Mouse (Mus musculus) neutrophil, adult 5-6 weeks (primary cell): ENCODE results near the gene Adgre4. TPM values are rescaled to one million over a fixed set of nuclear protein-coding genes. Genes with fewer than 3 reads are reported as not detected.

Source experiments
- ATAC-seq: fragments of 151-379, 151-347 bp; 2 replicates; pipeline ENCODE4 v1.8.0; 2017; ENCODE audit warnings: mild to moderate bottlenecking, moderate TSS enrichment; ENCODE audit not compliant: insufficient number of reproducible peaks, poor library complexity, low FRiP score, severe bottlenecking; ENCODE audit errors: extremely low read depth
- total RNA-seq: library from RNA; stranded (forward); fragments of 200-1000 nt; gene quantifications from 2 replicates; pipeline ENCODE4 v1.2.3, GENCODE M21; 2017

The Adgre4 gene
- total RNA-seq, 1 experiment from 2014 or later: 9.4 TPM

DNA sequence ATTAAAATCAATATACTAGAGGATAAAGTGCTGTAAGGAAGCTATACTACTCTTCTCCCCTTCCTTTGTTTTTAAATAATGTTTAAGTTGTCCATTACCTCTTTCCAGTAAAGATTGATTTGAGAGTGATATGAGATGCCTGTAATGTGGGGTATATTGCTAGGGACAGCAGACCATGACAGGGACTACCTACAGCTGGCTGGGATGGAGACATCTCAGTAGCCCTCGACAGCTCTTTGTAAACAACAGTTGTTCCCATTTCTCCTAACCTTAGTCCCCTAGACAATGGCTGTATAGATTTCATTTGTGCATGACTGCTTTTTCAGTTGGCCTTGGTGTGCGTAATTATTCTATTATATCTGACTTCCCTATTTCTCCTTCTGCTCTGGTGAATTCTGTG is 153.3 kb downstream of the Adgre4 start:
- no peak for ATAC-seq

Other genes starting within 250 kb of the Adgre4 start
- not detected in 2 replicates for gene Vmn2r118, start 124.8 kb upstream of the Adgre4 start, total RNA-seq
- gene Pot1b, start 37.4 kb upstream of the Adgre4 start, total RNA-seq: 61.0 and 63.1 TPM in 2 replicates
- gene Zfp119a, start 128.9 kb downstream of the Adgre4 start, total RNA-seq: 8.3 and 11.8 TPM in 2 replicates
- gene Zfp959, start 142.1 kb downstream of the Adgre4 start, total RNA-seq: 46.8 and 51.0 TPM in 2 replicates
- gene Zfp119b, start 199.5 kb downstream of the Adgre4 start, total RNA-seq: 14.4 and 17.6 TPM in 2 replicates
- 19.0 and 30.3 TPM in 2 replicates for gene Ebi3, start 202.7 kb downstream of the Adgre4 start, total RNA-seq
- 19.8 and 20.5 TPM in 2 replicates for gene Yju2, start 209.1 kb downstream of the Adgre4 start, total RNA-seq
- gene Shd, start 220.5 kb downstream of the Adgre4 start, total RNA-seq: 1.4 and 1.7 TPM in 2 replicates
- not detected in 2 replicates for gene Fsd1, start 236.5 kb downstream of the Adgre4 start, total RNA-seq